In the genomic region with DNA sequence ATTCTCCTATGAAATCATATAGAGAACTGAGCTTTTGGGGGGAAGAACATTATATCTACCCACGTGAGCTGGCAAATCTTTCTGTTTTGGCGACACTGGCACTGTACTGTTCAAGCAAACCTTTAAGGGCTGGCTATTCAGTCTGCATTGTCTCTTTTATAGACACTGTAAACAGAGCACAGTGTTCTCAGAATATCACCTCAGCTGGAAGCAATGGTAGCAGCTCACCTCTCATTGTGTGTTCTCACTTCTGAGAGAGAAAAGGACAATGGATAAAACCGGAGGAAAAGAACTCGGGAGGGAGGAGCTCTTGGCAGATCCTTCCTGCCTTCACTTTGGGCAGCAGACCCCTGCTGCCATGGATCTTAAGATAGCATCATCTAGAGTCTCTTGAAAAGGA, we compare ENCODE assay signal across 27 mouse cellular contexts.
"Had no signal": no experiment of that assay in that cellular context is flagged by ENCODE, and none has a peak within 500 bp of the region (broad histone marks: within the 10 kb centered on the region; RNA-seq: fewer than 3 reads in every experiment).

No protein-coding gene starts in this region.

- H3K4me2 ChIP-seq: heart, embryonic 11.5 days; heart, embryonic 13.5 days; heart, embryonic 15.5 days; hindbrain, embryonic 12.5 days; hindbrain, embryonic 14.5 days; intestine, embryonic 15.5 days; limb, embryonic 13.5 days; limb, embryonic 15.5 days; liver, embryonic 12.5 days had no signal

- H3K36me3 ChIP-seq: heart, embryonic 13.5 days; heart, embryonic 15.5 days; hindbrain, embryonic 10.5 days; hindbrain, embryonic 12.5 days; intestine, embryonic 15.5 days; limb, embryonic 13.5 days; limb, embryonic 15.5 days; liver, embryonic 12.5 days had no signal

- ATAC-seq: hindbrain, embryonic 16.5 days; inflammation-experienced regulatory T-cells, adult 6 months; intestine, embryonic 15.5 days; intestine, postnatal 0 days; liver, embryonic 12.5 days had no signal

- H3K27me3 ChIP-seq: heart, embryonic 13.5 days; heart, embryonic 15.5 days; hindbrain, embryonic 12.5 days; intestine, embryonic 15.5 days; limb, embryonic 13.5 days; limb, embryonic 15.5 days; liver, embryonic 12.5 days had no signal

- H3K9me3 ChIP-seq: heart, embryonic 13.5 days; heart, embryonic 15.5 days; hindbrain, embryonic 10.5 days; hindbrain, embryonic 12.5 days; intestine, embryonic 15.5 days; limb, embryonic 13.5 days; limb, embryonic 15.5 days; liver, embryonic 12.5 days had no signal

- H3K27ac ChIP-seq: gastrocnemius, adult 2 months; heart, adult 2 months; heart, embryonic 13.5 days; heart, embryonic 15.5 days; hindbrain, embryonic 10.5 days; hindbrain, embryonic 12.5 days; hindbrain, embryonic 14.5 days; intestine, embryonic 15.5 days; layer of hippocampus, adult 2 months; limb, embryonic 13.5 days; limb, embryonic 15.5 days; liver, embryonic 12.5 days had no signal

- H3K4me1 ChIP-seq: heart, embryonic 13.5 days; heart, embryonic 15.5 days; hindbrain, embryonic 10.5 days; hindbrain, embryonic 12.5 days; intestine, embryonic 15.5 days; limb, embryonic 13.5 days; limb, embryonic 15.5 days; liver, embryonic 12.5 days had no signal

- DNase-seq: gastrocnemius, adult 2 months; gastrocnemius, postnatal 10 days; gastrocnemius, postnatal 25 days; heart, adult 2 months; heart, postnatal 4 days; kidney, adult 18-20 months; kidney, adult 8-10 months; kidney, postnatal 10 days; kidney, postnatal 25 days; kidney, postnatal 4 days; layer of hippocampus, adult 9-11 months; layer of hippocampus, postnatal 36 days; left cerebral cortex, postnatal 4 days had no signal

- H3K9ac ChIP-seq: heart, embryonic 13.5 days; heart, embryonic 15.5 days; hindbrain, embryonic 12.5 days; hindbrain, embryonic 14.5 days; intestine, embryonic 15.5 days; limb, embryonic 13.5 days; limb, embryonic 15.5 days; liver, embryonic 12.5 days had no signal

- H3K4me3 ChIP-seq: gastrocnemius, adult 2 months; heart, adult 2 months; heart, embryonic 13.5 days; heart, embryonic 15.5 days; hindbrain, embryonic 10.5 days; hindbrain, embryonic 12.5 days; intestine, embryonic 15.5 days; layer of hippocampus, adult 2 months; limb, embryonic 13.5 days; limb, embryonic 15.5 days; liver, embryonic 12.5 days had no signal
